Mouse (Mus musculus) limb, embryonic 14.5 days (tissue): ENCODE data around the gene Dcaf8. TPM values are rescaled to one million over a fixed set of nuclear protein-coding genes. Genes with fewer than 3 reads are reported as not detected.

Experiments
- ATAC-seq: fragments of 200-750 bp; cut with Nextera tagmentation; 2 replicates; pipeline ENCODE4 v1.8.0; 2017; ENCODE audit warnings: low read depth, moderate number of reproducible peaks, moderate TSS enrichment; ENCODE audit not compliant: low FRiP score
- DNase-seq: peaks from one replicate; pipeline ENCODE4 v3.0.0-alpha.2; 2015; ENCODE audit warnings: low spot score
- H3K27ac ChIP-seq: fragments of 300-500 bp; sonication (generic); replicated peaks from 2 replicates; pipeline ENCODE4 v1.5.1; 2014; ENCODE audit warnings: low read depth, mild to moderate bottlenecking, low read length, moderate library complexity, mixed read lengths
- H3K27me3 ChIP-seq: fragments of 300-500 bp; sonication (generic); 2 replicates; pipeline ENCODE4 v1.6.1; 2014; ENCODE audit warnings: low read length, mixed read lengths; ENCODE audit not compliant: control insufficient read depth, insufficient read depth
- H3K36me3 ChIP-seq: fragments of 300-500 bp; sonication (generic); 2 replicates; pipeline ENCODE4 v1.6.1; 2014; ENCODE audit warnings: mild to moderate bottlenecking, low read length, moderate library complexity, mixed read lengths; ENCODE audit not compliant: control insufficient read depth, insufficient read depth
- H3K4me1 ChIP-seq: fragments of 300-500 bp; sonication (generic); 2 replicates; pipeline ENCODE4 v1.6.1; 2014; ENCODE audit warnings: antibody characterized with exemption, low read length, mixed read lengths; ENCODE audit not compliant: control insufficient read depth, insufficient read depth
- H3K4me2 ChIP-seq: fragments of 300-500 bp; sonication (generic); replicated peaks from 2 replicates; pipeline ENCODE4 v1.6.1; 2014; ENCODE audit warnings: low read depth, mild to moderate bottlenecking, low read length, moderate library complexity; ENCODE audit not compliant: severe bottlenecking
- H3K4me3 ChIP-seq: fragments of 300-500 bp; sonication (generic); replicated peaks from 2 replicates; pipeline ENCODE4 v1.5.1; 2014; ENCODE audit warnings: low read length
- H3K9ac ChIP-seq: fragments of 300-500 bp; sonication (generic); 2 replicates; pipeline ENCODE4 v1.6.1; 2014; ENCODE audit warnings: mild to moderate bottlenecking, low read depth, low read length, moderate library complexity; ENCODE audit not compliant: severe bottlenecking
- H3K9me3 ChIP-seq: fragments of 300-500 bp; sonication (generic); 2 replicates; pipeline ENCODE4 v1.6.1; 2016; ENCODE audit warnings: low read length; ENCODE audit not compliant: control insufficient read depth
- POLR2A ChIP-seq: fragments of 200-500 bp; IDR thresholded peaks from 2 replicates; pipeline ENCODE4 v1.8.0; 2012; ENCODE audit warnings: inconsistent platforms, mild to moderate bottlenecking, moderate library complexity, borderline replicate concordance; ENCODE audit not compliant: insufficient read depth, insufficient read length; ENCODE audit errors: extremely low read depth
- WGBS: fragments of 180-500 bp; shearing (Covaris S2); extraction: QIAGEN DNeasy Blood & Tissue Kit; methylation state at CpG from one replicate; pipeline ENCODE4 v1.1.7; 2014; 5-methylcytosine and 5-hydroxymethylcytosine counted together
- polyA plus RNA-seq, 2 experiments: library from polyadenylated mRNA; depleted of rRNA in 1 of 2; stranded (reverse) in 1 of 2; unstranded in 1 of 2; fragments of >200 nt; fragmentation: Nextera tagmentation in 1 of 2; extraction: Ambion mirVana in 1 of 2; gene quantifications; 2 replicates each; pipeline versions ENCODE4 v1.2.1 to v1.2.3; 2012 to 2014

Gene Dcaf8
- polyA plus RNA-seq, 2 experiments = 120 to 121 TPM

GRCm38 (mm10) chr1:172172381-172172780, 24.5 kb downstream of the Dcaf8 start:
- no peaks in the 10 kb centered on the region for H3K27me3 ChIP-seq
- ATAC-seq = no peak
- 94% methylated on average over 21 of the region's 21 CpGs for WGBS
- no peak overlapping the region for H3K4me2 ChIP-seq
- H3K27ac ChIP-seq = no peak overlapping the region
- H3K4me3 ChIP-seq = no peak overlapping the region
- H3K4me1 ChIP-seq = no peaks in the 10 kb centered on the region
- no peak for DNase-seq
- no peaks in the 10 kb centered on the region for H3K9me3 ChIP-seq
- H3K36me3 ChIP-seq = peaks cover 90% of the 10 kb centered on the region
- H3K9ac ChIP-seq = no peak overlapping the region
- TF ChIP-seq POLR2A = no peak

- Histone ChIP-seq H3K4me1 (no peaks in the 10 kb centered on the region), H3K36me3 (peaks cover 90% of the 10 kb centered on the region), H3K27ac (no peak overlapping the region), H3K4me2 (no peak overlapping the region), H3K27me3 (no peaks in the 10 kb centered on the region), H3K9ac (no peak overlapping the region), H3K9me3 (no peaks in the 10 kb centered on the region), H3K4me3 (no peak overlapping the region)
- no peak for TF ChIP-seq POLR2A
- DNase-seq = no peak
- ATAC-seq = no peak
- WGBS = 87% methylated on average over 5 of the region's 5 CpGs
Observed at GRCm38 (mm10) chr1:172173181-172173580, 25.3 kb downstream of the Dcaf8 start.

- WGBS = 91% methylated on average over 7 of the region's 7 CpGs
- no peak for DNase-seq
- no peak overlapping the region for H3K4me2 ChIP-seq
- no peak overlapping the region for H3K4me3 ChIP-seq
- H3K4me1 ChIP-seq = no peaks in the 10 kb centered on the region
- H3K36me3 ChIP-seq = peaks cover 88% of the 10 kb centered on the region
- TF ChIP-seq POLR2A = no peak
- no peaks in the 10 kb centered on the region for H3K27me3 ChIP-seq
- no peak overlapping the region for H3K9ac ChIP-seq
- no peak overlapping the region for H3K27ac ChIP-seq
- H3K9me3 ChIP-seq = no peaks in the 10 kb centered on the region
- no peak for ATAC-seq
Observed at GRCm38 (mm10) chr1:172177791-172178190, 29.9 kb downstream of the Dcaf8 start.

- Histone ChIP-seq H3K4me1 (no peaks in the 10 kb centered on the region), H3K9ac (no peak overlapping the region), H3K4me3 (no peak overlapping the region), H3K9me3 (no peaks in the 10 kb centered on the region), H3K36me3 (peaks cover 80% of the 10 kb centered on the region), H3K27me3 (no peaks in the 10 kb centered on the region), H3K4me2 (no peak overlapping the region), H3K27ac (no peak overlapping the region)
- DNase-seq = no peak
- no peak for TF ChIP-seq POLR2A
- WGBS = 79% methylated on average over 7 of the region's 7 CpGs
- no peak for ATAC-seq
Observed at GRCm38 (mm10) chr1:172179102-172179501, 31.2 kb downstream of the Dcaf8 start.

GRCm38 (mm10) chr1:172180881-172181280, 33.0 kb downstream of the Dcaf8 start:
- peak; percentile 23 for DNase-seq
- Histone ChIP-seq H3K9ac (no peak overlapping the region), H3K27ac (no peak overlapping the region), H3K4me1 (no peaks in the 10 kb centered on the region), H3K9me3 (no peaks in the 10 kb centered on the region), H3K36me3 (peaks cover 79% of the 10 kb centered on the region), H3K4me3 (no peak overlapping the region), H3K27me3 (no peaks in the 10 kb centered on the region), H3K4me2 (no peak overlapping the region)
- no peak for TF ChIP-seq POLR2A
- no peak for ATAC-seq
- WGBS = 65% methylated on average over 4 of the region's 4 CpGs

GRCm38 (mm10) chr1:172181777-172182176, 33.9 kb downstream of the Dcaf8 start:
- WGBS = 92% methylated on average over 3 of the region's 3 CpGs
- DNase-seq = no peak
- no peaks in the 10 kb centered on the region for H3K4me1 ChIP-seq
- no peak overlapping the region for H3K4me3 ChIP-seq
- no peak for TF ChIP-seq POLR2A
- no peaks in the 10 kb centered on the region for H3K9me3 ChIP-seq
- peaks cover 80% of the 10 kb centered on the region for H3K36me3 ChIP-seq
- ATAC-seq = no peak
- H3K9ac ChIP-seq = no peak overlapping the region
- H3K27ac ChIP-seq = no peak overlapping the region
- H3K27me3 ChIP-seq = no peaks in the 10 kb centered on the region
- no peak overlapping the region for H3K4me2 ChIP-seq
